Mouse (Mus musculus): ENCODE measurements around the gene Tenm2.

The Tenm2 gene

DNA sequence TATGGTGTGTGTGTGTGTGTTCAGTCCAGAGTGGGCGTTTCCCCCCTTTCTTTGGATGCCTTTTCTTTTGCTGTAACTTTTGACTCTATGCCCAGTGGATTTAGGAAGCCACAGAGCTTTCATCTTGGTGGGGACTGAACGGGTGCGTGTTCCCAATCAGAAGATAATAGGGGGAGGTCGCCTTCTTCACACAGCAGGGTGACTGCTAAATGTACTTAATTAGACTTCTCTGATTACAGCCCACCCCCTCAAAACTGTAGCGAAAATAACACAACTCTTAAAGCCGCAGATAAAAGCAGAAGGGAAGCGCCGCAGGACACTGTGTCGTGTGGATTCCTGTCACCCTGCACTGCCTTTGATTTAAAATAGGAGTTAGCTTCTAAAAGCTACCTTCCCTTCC, 1163.7 kb downstream of the Tenm2 start:
- intact Hi-C loops (cut with DNase I), result no loop called here

- intact Hi-C loops (cut with DNase I), result loop anchor here (10.0 kb wide), 1 partner anchor 1125 kb away; no protein-coding TSS in a partner anchor
These were observed 1176.4 kb downstream of the Tenm2 start for GRCm38 (mm10) chr11:36059325-36059843.

- intact Hi-C loops (cut with DNase I), result loop anchor here (10.0 kb wide), 1 partner anchor 1128 kb away; no protein-coding TSS in a partner anchor
These were observed 1179.2 kb downstream of the Tenm2 start for GRCm38 (mm10) chr11:36056525-36056924.

DNA sequence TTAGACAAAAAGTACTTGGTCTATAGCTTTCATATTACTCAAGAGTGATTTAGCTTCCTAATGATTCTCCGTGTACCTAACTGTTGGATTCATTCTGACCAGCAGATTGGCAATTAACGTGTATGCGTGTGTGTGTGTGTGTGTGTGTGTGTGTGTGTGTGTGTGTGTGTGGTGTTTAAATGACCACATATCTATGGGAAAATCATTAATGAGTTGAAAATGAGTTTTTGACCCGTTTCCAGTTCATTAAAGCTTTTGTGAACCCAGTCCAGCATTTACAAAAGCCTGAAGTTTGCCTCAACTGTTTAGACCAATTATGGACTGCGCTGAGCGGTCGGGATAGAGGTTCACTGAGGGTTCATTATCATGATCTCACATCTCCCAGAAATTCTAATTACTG, 1181.4 kb downstream of the Tenm2 start:
- intact Hi-C loops (cut with DNase I), result loop anchor here (10.0 kb wide), 1 partner anchor 1130 kb away; no protein-coding TSS in a partner anchor

- intact Hi-C loops (cut with DNase I), result loop anchor here (10.0 kb wide), 1 partner anchor 1131 kb away; no protein-coding TSS in a partner anchor
These were observed 1182.3 kb downstream of the Tenm2 start for GRCm38 (mm10) chr11:36053457-36053856.

- intact Hi-C loops (cut with DNase I), result loop anchor here (10.0 kb wide), 1 partner anchor 1132 kb away; no protein-coding TSS in a partner anchor
These were observed 1183.2 kb downstream of the Tenm2 start for GRCm38 (mm10) chr11:36052598-36052997.

- intact Hi-C loops (cut with DNase I), result loop anchor here (10.0 kb wide), 1 partner anchor 1133 kb away; no protein-coding TSS in a partner anchor
These were observed 1183.7 kb downstream of the Tenm2 start for GRCm38 (mm10) chr11:36052091-36052490.

DNA sequence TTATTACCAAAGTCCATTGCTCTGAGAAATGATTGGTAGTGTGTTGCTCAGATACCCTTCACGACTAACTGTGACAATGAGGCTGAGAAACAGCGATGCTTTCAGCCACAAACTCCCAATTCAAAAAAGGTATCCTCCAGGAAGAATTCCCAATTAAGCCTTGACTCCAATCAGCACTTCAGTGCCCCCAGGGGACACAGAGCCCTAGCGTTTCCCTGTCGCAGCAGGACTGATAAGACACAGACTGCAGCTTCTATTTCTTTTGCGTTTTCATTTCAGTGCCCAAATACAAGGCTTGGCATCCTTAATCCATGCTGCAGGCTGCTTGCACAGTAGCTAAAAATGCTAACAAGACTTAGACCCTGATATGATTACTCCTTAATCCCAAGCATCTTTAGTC, 1186.2 kb downstream of the Tenm2 start:
- intact Hi-C loops (cut with DNase I), result loop anchor here (5.0 kb wide), 2 partner anchors 173 to 478 kb away; no protein-coding TSS in a partner anchor

DNA sequence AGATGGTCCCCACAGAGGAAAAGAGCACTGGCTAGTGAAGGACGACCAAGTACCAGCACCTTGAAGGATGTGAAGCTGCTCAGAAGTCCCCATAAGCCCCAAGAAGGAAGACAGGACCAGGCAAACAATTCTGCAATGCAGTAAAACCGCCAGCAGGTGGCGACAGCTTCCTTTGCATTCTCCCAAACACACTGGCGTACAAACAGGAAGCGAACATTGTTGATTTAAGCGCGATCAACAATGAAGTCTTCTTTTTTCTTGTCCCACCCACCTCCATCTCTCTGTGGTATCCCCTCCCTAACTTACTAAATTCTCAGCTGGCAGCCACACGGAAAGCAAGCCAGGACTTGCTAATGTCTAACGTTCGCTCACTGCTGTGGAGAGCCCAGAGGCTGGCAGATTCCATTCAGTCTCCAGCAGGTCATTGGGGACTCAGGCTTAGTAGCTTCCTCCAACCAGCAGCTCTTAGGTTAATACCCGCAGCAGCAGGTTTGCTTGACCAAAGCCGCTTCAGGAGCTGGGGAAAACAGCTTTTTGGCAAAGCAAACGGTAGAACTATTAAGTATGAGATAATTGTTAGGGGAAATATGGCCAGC, 1190.0 kb downstream of the Tenm2 start:
- intact Hi-C loops (cut with DNase I), result loop anchor here (5.0 kb wide), 2 partner anchors 177 to 482 kb away; no protein-coding TSS in a partner anchor

DNA sequence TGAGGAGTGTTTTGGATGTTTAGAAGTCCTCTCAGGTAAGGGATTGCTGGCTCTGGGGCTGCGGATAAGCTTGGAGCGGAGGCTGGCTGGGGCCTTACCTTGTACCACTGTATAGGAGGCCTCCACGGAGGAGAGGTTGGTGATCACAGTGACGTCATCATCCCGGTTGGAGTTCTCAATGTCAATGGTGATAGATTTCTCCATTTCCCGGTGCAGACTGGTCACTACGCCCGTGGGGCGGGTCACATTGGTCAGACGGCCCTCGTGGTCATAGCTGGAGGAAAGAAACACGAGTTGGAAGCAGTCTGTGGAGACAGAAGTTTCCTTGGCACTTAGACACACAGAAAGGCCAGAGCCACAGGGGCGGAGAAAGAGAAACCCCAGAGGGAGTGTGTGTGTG, 1194.4 kb downstream of the Tenm2 start:
- intact Hi-C loops (cut with DNase I), result no loop called here

GRCm38 (mm10) chr11:36040508-36041233, 1195.1 kb downstream of the Tenm2 start:
- intact Hi-C loops (cut with DNase I), result no loop called here

- intact Hi-C loops (cut with DNase I), result no loop called here
These were observed 1195.9 kb downstream of the Tenm2 start for GRCm38 (mm10) chr11:36039825-36040224.

DNA sequence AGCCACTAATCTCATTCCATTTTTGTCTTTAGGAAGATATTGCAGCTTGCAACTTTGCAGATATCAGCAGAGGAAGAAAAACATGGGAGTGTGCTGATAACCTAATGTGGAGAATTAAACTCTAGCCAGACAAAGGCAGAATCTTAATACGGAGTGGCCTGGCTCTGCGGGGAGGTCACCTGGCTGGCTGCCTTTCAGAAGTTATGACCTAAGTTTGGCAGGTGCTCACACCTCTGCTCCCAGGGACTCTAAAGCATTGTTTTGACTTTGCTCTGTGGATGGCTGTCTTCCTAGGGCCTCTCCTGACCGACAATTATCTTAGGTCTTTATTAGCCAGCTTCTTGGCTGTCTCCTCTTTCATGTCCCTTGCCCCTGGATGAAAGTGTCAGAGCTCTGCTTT, 1197.4 kb downstream of the Tenm2 start:
- intact Hi-C loops (cut with DNase I), result no loop called here

DNA sequence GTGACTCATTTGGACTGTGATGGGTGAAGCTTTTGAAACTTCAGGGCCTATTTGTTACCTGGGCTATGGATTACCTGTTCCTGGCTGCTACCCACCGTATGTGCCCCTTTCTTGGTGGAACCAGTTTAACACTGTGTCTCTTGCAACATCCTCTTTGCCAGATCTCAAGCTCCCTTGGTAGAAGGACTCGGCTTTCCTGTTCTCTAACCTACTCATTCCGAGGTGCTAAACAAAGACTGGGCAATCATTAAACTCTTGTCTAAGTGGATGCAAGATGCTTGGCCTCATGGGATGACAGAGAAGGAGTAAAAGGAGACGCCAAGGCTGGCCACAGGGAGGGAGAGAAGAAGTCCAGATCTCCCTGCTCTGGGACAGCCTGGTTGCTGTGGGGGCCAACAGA, 1198.5 kb downstream of the Tenm2 start:
- intact Hi-C loops (cut with DNase I), result no loop called here

DNA sequence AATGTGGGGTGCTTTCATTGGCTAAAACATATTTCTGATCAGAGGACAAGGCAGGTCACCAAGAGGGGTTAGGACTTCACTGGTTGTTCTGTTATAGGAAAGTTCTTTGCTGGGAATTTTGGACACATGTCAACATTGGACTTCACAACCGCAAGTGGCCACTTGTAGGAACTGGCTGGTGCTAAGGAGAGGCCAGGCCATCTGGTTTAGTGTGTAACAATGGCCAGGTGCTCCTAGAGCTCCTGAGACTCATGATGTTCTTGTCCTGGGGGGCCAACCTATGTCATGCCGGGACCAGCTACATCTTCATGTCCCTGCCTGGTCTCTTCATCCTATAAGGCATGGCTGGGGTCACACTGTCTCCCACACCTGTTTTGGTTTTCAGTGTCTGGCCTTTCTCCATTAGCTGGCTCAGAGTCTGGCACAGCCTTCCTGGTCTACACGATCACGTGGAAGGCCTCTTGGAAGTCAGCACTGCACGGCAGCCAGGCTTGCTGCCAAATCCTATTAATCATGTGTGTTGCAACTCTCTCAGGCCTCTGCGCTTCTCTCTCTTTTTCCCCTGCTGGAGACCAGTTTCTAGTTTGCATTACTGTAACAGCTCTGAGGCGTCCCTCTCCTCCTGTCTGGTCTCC, 1199.6 kb downstream of the Tenm2 start:
- intact Hi-C loops (cut with DNase I), result no loop called here

GRCm38 (mm10) chr11:36031751-36032150, 1204.0 kb downstream of the Tenm2 start:
- intact Hi-C loops (cut with DNase I), result no loop called here

DNA sequence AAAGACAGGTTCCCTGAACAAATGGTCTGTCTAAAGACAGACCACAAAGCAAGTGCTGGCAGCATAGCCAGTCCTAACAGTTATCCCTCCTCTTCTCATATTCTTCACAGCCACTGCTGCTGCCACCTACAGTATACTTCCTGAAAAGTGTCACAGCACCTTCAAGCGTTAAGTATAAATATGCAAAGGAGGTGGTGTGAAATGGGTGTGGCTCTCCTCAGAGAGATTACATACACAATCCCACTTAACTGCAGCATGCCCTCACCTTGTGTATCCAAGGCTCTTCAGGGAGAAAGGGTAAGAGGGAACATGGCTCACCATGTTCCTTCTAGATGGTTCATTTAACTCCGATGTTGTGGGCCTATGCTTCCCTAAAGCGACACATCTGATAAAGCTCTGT, 1215.8 kb downstream of the Tenm2 start:
- intact Hi-C loops (cut with DNase I), result no loop called here

- intact Hi-C loops (cut with DNase I), result no loop called here
These were observed 1222.6 kb downstream of the Tenm2 start for GRCm38 (mm10) chr11:36013179-36013578.

DNA sequence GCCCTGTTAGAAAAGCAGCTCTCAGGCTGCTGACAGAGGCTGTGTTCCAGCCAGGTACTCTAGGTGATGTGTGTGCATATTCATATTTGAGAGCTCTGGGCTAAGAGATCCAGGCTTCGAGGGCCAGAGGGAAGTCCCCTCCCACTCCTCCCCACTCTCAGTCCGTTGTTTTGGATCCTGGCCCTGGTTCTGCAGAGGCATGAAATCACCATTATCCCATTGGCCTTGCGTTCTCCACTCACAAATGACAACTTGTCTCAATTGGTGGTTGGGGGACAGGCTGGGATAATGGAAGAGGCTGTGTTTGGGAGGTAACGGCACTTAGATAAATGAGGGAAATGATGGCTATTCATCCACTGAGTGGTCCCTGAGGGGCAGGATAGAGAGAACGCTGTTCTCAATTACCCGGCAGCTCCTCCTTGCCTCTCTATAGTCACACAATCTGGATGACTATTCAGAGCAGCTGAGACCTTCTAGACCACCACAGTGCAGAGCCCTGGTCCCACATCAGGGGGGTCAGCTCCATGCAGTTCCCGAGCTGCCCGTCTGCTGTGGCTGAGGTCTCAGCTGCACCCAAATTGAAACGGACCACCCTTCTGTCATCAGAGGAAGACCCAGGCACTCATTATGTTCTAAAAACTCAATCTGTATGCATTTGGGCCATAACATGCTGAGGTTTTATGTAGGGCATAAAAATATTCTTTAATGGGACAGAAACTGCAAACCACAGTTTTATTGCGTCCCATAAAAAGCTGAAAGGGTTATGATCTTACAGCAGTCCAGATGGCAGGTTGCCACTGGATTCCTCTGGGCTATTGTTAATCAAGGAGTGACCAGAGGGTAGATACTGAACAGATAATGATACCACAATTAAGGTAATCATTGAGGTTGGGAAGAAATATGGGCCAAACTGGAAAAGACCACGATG, 1226.2 kb downstream of the Tenm2 start:
- intact Hi-C loops (cut with DNase I), result no loop called here

GRCm38 (mm10) chr11:36002900-36003299, 1232.9 kb downstream of the Tenm2 start:
- intact Hi-C loops (cut with DNase I), result loop anchor here (5.0 kb wide), 1 partner anchor 171 kb away; the partner anchor contains the start of gene Rars

Measured in adrenal gland (tissue).